Mouse (Mus musculus) small intestine, adult 2 months (tissue): Measurements from ENCODE around the gene Oser1. TPM values are rescaled to one million over a fixed set of nuclear protein-coding genes. Genes with fewer than 3 reads are reported as not detected.

Experiments
- H3K27ac ChIP-seq: fragments of 200-500 bp; 2 replicates; pipeline ENCODE4 v1.5.1; 2012; ENCODE audit warnings: low read depth, low read length, control low read depth, inconsistent platforms; ENCODE audit not compliant: insufficient read depth
- H3K27me3 ChIP-seq: fragments of 200-500 bp; 2 replicates; pipeline ENCODE4 v1.6.1; 2012; ENCODE audit warnings: mild to moderate bottlenecking, moderate library complexity, low read length, inconsistent platforms; ENCODE audit not compliant: control insufficient read depth, insufficient read depth
- H3K36me3 ChIP-seq: fragments of 200-500 bp; 2 replicates; pipeline ENCODE4 v1.6.1; 2012; ENCODE audit warnings: mild to moderate bottlenecking, low read length, control low read depth, inconsistent platforms; ENCODE audit not compliant: control insufficient read depth, insufficient read depth
- H3K4me1 ChIP-seq: fragments of 200-500 bp; 2 replicates; pipeline ENCODE4 v1.6.1; 2012; ENCODE audit warnings: low read length, inconsistent platforms, mixed read lengths; ENCODE audit not compliant: control insufficient read depth, insufficient read depth, insufficient read length
- H3K4me3 ChIP-seq: fragments of 200-500 bp; 2 replicates; pipeline ENCODE4 v1.5.1; 2012; ENCODE audit warnings: low read depth, mild to moderate bottlenecking, control low read depth, inconsistent platforms, low read length, moderate library complexity
- CTCF ChIP-seq: fragments of 200-500 bp; IDR thresholded peaks from 2 replicates; pipeline ENCODE4 v1.5.1; 2012; ENCODE audit warnings: low read depth, mild to moderate bottlenecking, control low read depth, inconsistent platforms, low read length, moderate library complexity, mixed read lengths; ENCODE audit not compliant: insufficient replicate concordance, insufficient read length; ENCODE audit errors: extremely low read depth
- POLR2A ChIP-seq: fragments of 200-500 bp; IDR thresholded peaks from 2 replicates; pipeline ENCODE4 v1.6.1; 2012; ENCODE audit warnings: low read depth, mild to moderate bottlenecking, control low read depth, inconsistent platforms, low read length, moderate library complexity
- WGBS: fragments of 180-500 bp; shearing (Covaris S2); methylation state at CpG from one replicate; pipeline ENCODE4 v1.1.7; 2018; 5-methylcytosine and 5-hydroxymethylcytosine counted together
- polyA plus RNA-seq: library from polyadenylated mRNA; depleted of rRNA; stranded (reverse); fragments of >200 nt; gene quantifications from 2 replicates; pipeline ENCODE4 v1.2.3, GENCODE M21; 2012

The Oser1 gene
- polyA plus RNA-seq, 1 experiment: 12.2 TPM

- H3K27me3 ChIP-seq: peaks cover 9% of the 10 kb centered on the region
- TF ChIP-seq POLR2A (no peak), CTCF (no peak)
- no peaks in the 10 kb centered on the region for H3K4me1 ChIP-seq
- H3K36me3 ChIP-seq: no peaks in the 10 kb centered on the region
- no peak overlapping the region for H3K27ac ChIP-seq
- WGBS: 38% methylated on average over 7 of the region's 7 CpGs
- no peak overlapping the region for H3K4me3 ChIP-seq
Measured at GRCm38 (mm10) chr2:163444017-163444416, 19.5 kb upstream of the Oser1 start.

GRCm38 (mm10) chr2:163443543-163443942 is 19.0 kb upstream of the Oser1 start:
- no peak for TF ChIP-seq CTCF
- TF ChIP-seq POLR2A: no peak
- Histone ChIP-seq H3K27me3 (peaks cover 13% of the 10 kb centered on the region), H3K4me3 (no peak overlapping the region), H3K4me1 (no peaks in the 10 kb centered on the region), H3K36me3 (no peaks in the 10 kb centered on the region), H3K27ac (no peak overlapping the region)
- WGBS: 53% methylated on average over 6 of the region's 6 CpGs

GRCm38 (mm10) chr2:163439488-163439887 is 15.0 kb upstream of the Oser1 start:
- peaks cover 4% of the 10 kb centered on the region; the same call in 1 of the 2 replicates for H3K4me1 ChIP-seq
- 55% methylated on average over 1 of the region's 1 CpGs for WGBS
- no peaks in the 10 kb centered on the region for H3K36me3 ChIP-seq
- peaks cover 20% of the 10 kb centered on the region for H3K27me3 ChIP-seq
- TF ChIP-seq POLR2A (no peak), CTCF (no peak)
- no peak overlapping the region for H3K4me3 ChIP-seq
- no peak overlapping the region for H3K27ac ChIP-seq

GRCm38 (mm10) chr2:163438619-163439451 is 14.3 kb upstream of the Oser1 start:
- 8% methylated on average over 30 of the region's 30 CpGs for WGBS
- H3K4me3 ChIP-seq: peak overlapping the region; percentile 45
- TF ChIP-seq CTCF: peak; percentile 6; the same call in 1 of the 2 replicates
- no peak for TF ChIP-seq POLR2A
- peaks cover 20% of the 10 kb centered on the region for H3K27me3 ChIP-seq
- no peaks in the 10 kb centered on the region for H3K36me3 ChIP-seq
- H3K4me1 ChIP-seq: peaks cover 8% of the 10 kb centered on the region
- H3K27ac ChIP-seq: no peak overlapping the region

GRCm38 (mm10) chr2:163438246-163438618 is 13.7 kb upstream of the Oser1 start, which contains the start of gene Gdap1l1:
Gene Gdap1l1, plus strand, starts transcription at chr2:163438476.
- Histone ChIP-seq H3K27me3 (peaks cover 20% of the 10 kb centered on the region), H3K4me3 (peak within 1 kb of the TSS; percentile 45), H3K27ac (no peak within 1 kb of the TSS), H3K36me3 (no peaks in the 10 kb centered on the region), H3K4me1 (peaks cover 10% of the 10 kb centered on the region)
- TF ChIP-seq POLR2A: no peak
- TF ChIP-seq CTCF: no peak
- WGBS: 4% methylated on average over 18 of the region's 18 CpGs

GRCm38 (mm10) chr2:163437800-163438199 is 13.3 kb upstream of the Oser1 start:
- Histone ChIP-seq H3K27me3 (peaks cover 20% of the 10 kb centered on the region), H3K4me3 (no peak overlapping the region), H3K27ac (no peak overlapping the region), H3K36me3 (no peaks in the 10 kb centered on the region), H3K4me1 (peaks cover 10% of the 10 kb centered on the region)
- 50% methylated on average over 4 of the region's 4 CpGs for WGBS
- TF ChIP-seq CTCF: no peak
- no peak for TF ChIP-seq POLR2A

- peaks cover 10% of the 10 kb centered on the region for H3K4me1 ChIP-seq
- H3K27me3 ChIP-seq: peaks cover 11% of the 10 kb centered on the region
- H3K27ac ChIP-seq: no peak overlapping the region
- no peaks in the 10 kb centered on the region for H3K36me3 ChIP-seq
- TF ChIP-seq POLR2A: no peak
- no peak for TF ChIP-seq CTCF
- H3K4me3 ChIP-seq: no peak overlapping the region
- 9% methylated on average over 4 of the region's 4 CpGs for WGBS
Measured at GRCm38 (mm10) chr2:163433971-163434370, 9.5 kb upstream of the Oser1 start.
